Mouse (Mus musculus): ENCODE data around the gene Hist2h4. TPM values are rescaled to one million over a fixed set of nuclear protein-coding genes. Genes with fewer than 3 reads are reported as not detected.
A peak's percentile ranks its signal among the peaks of the same experiment; 100 is the strongest.

Gene Hist2h4
- polyA plus RNA-seq, 1 experiment from 2014 or later: 16.6 TPM

DNA sequence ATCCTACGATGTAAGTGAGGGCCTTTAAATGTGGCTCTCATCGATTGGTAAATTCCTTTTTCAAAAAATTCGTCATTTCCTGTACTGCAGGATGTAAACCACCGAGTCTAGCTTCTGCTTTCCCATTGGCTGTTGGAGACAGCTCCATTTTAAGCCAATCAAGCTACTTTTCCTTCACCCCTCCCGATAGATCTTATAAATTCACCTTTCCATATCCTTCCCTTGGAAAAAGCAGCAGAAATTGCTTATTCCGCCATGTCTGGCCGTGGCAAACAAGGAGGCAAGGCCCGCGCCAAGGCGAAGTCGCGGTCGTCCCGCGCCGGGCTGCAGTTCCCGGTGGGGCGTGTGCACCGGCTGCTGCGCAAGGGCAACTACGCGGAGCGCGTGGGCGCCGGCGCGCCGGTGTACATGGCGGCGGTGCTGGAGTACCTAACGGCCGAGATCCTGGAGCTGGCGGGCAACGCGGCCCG is 43.4 kb downstream of the Hist2h4 start, which contains the start of the genes Bola1 and Hist2h2ab:
TSS of gene Bola1 (minus strand) at position 49 of the 470 bp plus-strand sequence.
TSS of gene Hist2h2ab (plus strand) at position 205 of the 470 bp plus-strand sequence.
- Histone ChIP-seq H3K4me3 (ENCODE audit: low read depth, low read length) (peak within 1 kb of the TSS; percentile 52), H3K9ac (peak within 1 kb of the TSS; percentile 82), H3K4me1 (ENCODE audit: insufficient read depth) (peaks cover 15% of the 10 kb centered on the region; the same call in 1 of the 2 replicates), H3K4me2 (peak within 1 kb of the TSS; percentile 93), H3K27me3 (ENCODE audit: insufficient read depth, low read length) (no peaks in the 10 kb centered on the region), H3K27ac (ENCODE audit: low read depth) (peak within 1 kb of the TSS; percentile 99), H3K9me3 (ENCODE audit: low read depth, low read length) (no peaks in the 10 kb centered on the region), H3K36me3 (ENCODE audit: insufficient read depth) (no peaks in the 10 kb centered on the region)
- DNase-seq: peak; percentile 92
- peak; percentile 85 for ATAC-seq (ENCODE audit: insufficient read depth)
- under 1% methylated on average over 37 of the region's 37 CpGs for WGBS
- TF ChIP-seq CTCF (IDR thresholded peaks at IDR 0.05; ENCODE audit: low read depth): no peak

- peak overlapping the region; percentile 93 for H3K4me2 ChIP-seq
Observed at GRCm38 (mm10) chr3:96219191-96219641, 43.9 kb downstream of the Hist2h4 start.

More at GRCm38 (mm10) chr3:96219191-96219641, 43.9 kb downstream of the Hist2h4 start:
- no peaks in the 10 kb centered on the region for H3K36me3 ChIP-seq (ENCODE audit: insufficient read depth)
- peak; percentile 2; the same call in 1 of the 2 replicates for ATAC-seq (ENCODE audit: insufficient read depth)
- peak overlapping the region; percentile 68 for H3K9ac ChIP-seq
- 0% methylated on average over 12 of the region's 12 CpGs for WGBS
- DNase-seq: peak; percentile 52
- H3K4me1 ChIP-seq (ENCODE audit: insufficient read depth): peaks cover 15% of the 10 kb centered on the region; the same call in 1 of the 2 replicates
- peak overlapping the region; percentile 52 for H3K4me3 ChIP-seq (ENCODE audit: low read depth, low read length)
- H3K9me3 ChIP-seq (ENCODE audit: low read depth, low read length): no peaks in the 10 kb centered on the region
- peak; percentile 35 for TF ChIP-seq CTCF (IDR thresholded peaks at IDR 0.05; ENCODE audit: low read depth)
- H3K27me3 ChIP-seq (ENCODE audit: insufficient read depth, low read length): no peaks in the 10 kb centered on the region
- peak overlapping the region; percentile 99 for H3K27ac ChIP-seq (ENCODE audit: low read depth)

Small RNA genes lying within 50 kb of the gene (microRNA-seq; reads per million reads assigned to microRNA genes)
- gene Gm44492 (ENCODE audit: borderline number of aligned reads) (not detected), gene Gm47311 (ENCODE audit: borderline number of aligned reads) (not detected), gene Gm47313 (ENCODE audit: borderline number of aligned reads) (not detected)

Other genes with a start within 250 kb of the Hist2h4 start
- gene Vps45, start 204.8 kb downstream of the Hist2h4 start, polyA plus RNA-seq (2014; fragmentation: Nextera tagmentation; extraction: Ambion mirVana): 18.6 and 19.7 TPM in 2 replicates
- 18.9 and 21.3 TPM in 2 replicates for gene Otud7b, start 158.8 kb downstream of the Hist2h4 start, polyA plus RNA-seq (2014; fragmentation: Nextera tagmentation; extraction: Ambion mirVana)
- gene Mtmr11, start 101.3 kb downstream of the Hist2h4 start, polyA plus RNA-seq (2014; fragmentation: Nextera tagmentation; extraction: Ambion mirVana): 13.0 and 16.6 TPM in 2 replicates
- gene Sf3b4, start 91.0 kb downstream of the Hist2h4 start, polyA plus RNA-seq (2014; fragmentation: Nextera tagmentation; extraction: Ambion mirVana): 196 and 210 TPM in 2 replicates
- gene Sv2a, start 82.2 kb downstream of the Hist2h4 start, polyA plus RNA-seq (2014; fragmentation: Nextera tagmentation; extraction: Ambion mirVana): 3.6 and 5.8 TPM in 2 replicates
- gene Bola1, start 43.6 kb downstream of the Hist2h4 start, polyA plus RNA-seq (2014; fragmentation: Nextera tagmentation; extraction: Ambion mirVana): 57.6 and 68.0 TPM in 2 replicates
- not detected in 2 replicates for gene Hist2h2ab, start 43.4 kb downstream of the Hist2h4 start, polyA plus RNA-seq (2014; fragmentation: Nextera tagmentation; extraction: Ambion mirVana)
- gene Hist2h2ac, start 42.4 kb downstream of the Hist2h4 start, polyA plus RNA-seq (2014; fragmentation: Nextera tagmentation; extraction: Ambion mirVana): 10.8 and 11.9 TPM in 2 replicates
- gene Hist2h2be, start 42.2 kb downstream of the Hist2h4 start, polyA plus RNA-seq (2014; fragmentation: Nextera tagmentation; extraction: Ambion mirVana): 5.9 and 6.4 TPM in 2 replicates
- gene Hist2h3c2, start 24.2 kb downstream of the Hist2h4 start, polyA plus RNA-seq (2014; fragmentation: Nextera tagmentation; extraction: Ambion mirVana): 11.5 and 14.4 TPM in 2 replicates
- gene Hist2h2aa2, start 23.0 kb downstream of the Hist2h4 start, polyA plus RNA-seq (2014; fragmentation: Nextera tagmentation; extraction: Ambion mirVana): 49.7 and 55.6 TPM in 2 replicates
- gene Hist2h2aa1, start 17.8 kb downstream of the Hist2h4 start, polyA plus RNA-seq (2014; fragmentation: Nextera tagmentation; extraction: Ambion mirVana): 13.0 and 15.7 TPM in 2 replicates
- 0.30 and 2.3 TPM in 2 replicates for gene Hist2h3c1, start 16.6 kb downstream of the Hist2h4 start, polyA plus RNA-seq (2014; fragmentation: Nextera tagmentation; extraction: Ambion mirVana)
- gene Hist2h3b, start 5.3 kb upstream of the Hist2h4 start, polyA plus RNA-seq (2014; fragmentation: Nextera tagmentation; extraction: Ambion mirVana): 100 and 111 TPM in 2 replicates
- gene Hist2h2bb, start 6.4 kb upstream of the Hist2h4 start, polyA plus RNA-seq (2014; fragmentation: Nextera tagmentation; extraction: Ambion mirVana): 23.2 and 26.7 TPM in 2 replicates
- gene Fcgr1, start 30.7 kb upstream of the Hist2h4 start, polyA plus RNA-seq (2014; fragmentation: Nextera tagmentation; extraction: Ambion mirVana): 3.3 and 3.9 TPM in 2 replicates
- gene BC107364, start 189.0 kb upstream of the Hist2h4 start, polyA plus RNA-seq (2014; fragmentation: Nextera tagmentation; extraction: Ambion mirVana): not detected in 2 replicates